Comparison of ENCODE assay signal across 22 mouse cellular contexts in the genomic region with DNA sequence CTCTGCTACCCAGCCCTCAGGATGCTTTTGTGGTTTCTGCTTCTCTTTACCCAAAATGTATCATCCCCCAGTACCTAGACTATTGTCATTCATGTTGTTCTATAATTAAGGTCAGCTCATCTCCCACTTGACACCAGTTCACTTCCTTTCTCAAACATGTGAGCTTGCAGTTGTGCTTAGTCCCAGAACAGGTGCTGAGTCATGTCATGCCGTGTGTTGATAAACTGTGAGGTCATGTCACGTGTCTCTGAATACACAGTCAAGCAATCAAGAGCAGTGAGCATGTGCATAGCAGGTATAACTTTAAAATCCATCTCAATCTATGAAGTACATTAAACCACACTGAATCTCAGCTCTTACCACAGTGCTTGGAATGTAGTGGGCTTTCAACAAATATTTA.
DNase-seq lines count a peak whose midpoint lies in the region; ATAC-seq and TF ChIP-seq lines count a peak whose summit lies in the region.
"Had no signal": no experiment of that assay in that cellular context is flagged by ENCODE, and none has a peak within 500 bp of the region (broad histone marks: within the 10 kb centered on the region; RNA-seq: fewer than 3 reads in every experiment).

No protein-coding gene starts in this region.

- peak; percentile 28 for DNase-seq in thymus, postnatal 14 days
- DNase-seq in thymus, postnatal 0 days (ENCODE audit: low spot score) = no peak
- peak; percentile 19 to 21 for DNase-seq in natural killer cell, adult 2 months (ENCODE audit: low spot score in 2 of 2)
- no peak for DNase-seq in right cerebral cortex, postnatal 14 days
- DNase-seq in lung, adult 2 months = no peak
- no peak for DNase-seq in layer of hippocampus, postnatal 25 days (ENCODE audit: extremely low spot score in 1 of 2, low spot score in 1 of 2)
- DNase-seq: cerebellum, adult 11-12 months; cerebellum, postnatal 14 days; kidney, adult 9 months; kidney, postnatal 25 days; lung, postnatal 36 days had no signal

- no peak for TF ChIP-seq CTCF in lung, adult 2 months (IDR thresholded peaks at IDR 0.05; ENCODE audit: insufficient read depth, low read length)

- no peak overlapping the region for H3K4me3 ChIP-seq in lung, adult 2 months (replicated peaks; ENCODE audit: extremely low read depth, low read depth, low read length)
- H3K4me3 ChIP-seq: embryonic facial prominence, embryonic 15.5 days; hindbrain, embryonic 10.5 days; layer of hippocampus, adult 2 months; limb, embryonic 13.5 days; lung, embryonic 15.5 days; midbrain, embryonic 10.5 days had no signal

- no peaks in the 10 kb centered on the region for H3K4me1 ChIP-seq in lung, adult 2 months (ENCODE audit: control insufficient read depth, insufficient read depth, low read length)
- H3K4me1 ChIP-seq: embryonic facial prominence, embryonic 15.5 days; hindbrain, embryonic 10.5 days; limb, embryonic 13.5 days; lung, embryonic 15.5 days; midbrain, embryonic 10.5 days had no signal

- no peak for TF ChIP-seq POLR2A in lung, adult 2 months (IDR thresholded peaks at IDR 0.05; ENCODE audit: borderline replicate concordance, extremely low read depth, low read depth, low read length)

- 67% methylated on average over 2 of the region's 2 CpGs for WGBS in lung, adult 2 months

- peak; percentile 55 for ATAC-seq in granulocyte monocyte progenitor cell, adult 5-6 weeks (replicated peaks; ENCODE audit: poor library complexity, severe bottlenecking)
- ATAC-seq: forebrain, embryonic 14.5 days; hindbrain, postnatal 0 days; intestine, embryonic 16.5 days; midbrain, embryonic 16.5 days had no signal

Comparison
In these comparisons a context has a peak if more than half of its experiments do, and no peak if none do; other contexts are left out.
1. DNase-seq: peak in thymus, postnatal 14 days (single experiment) and natural killer cell, adult 2 months (2 of 2); none in thymus, postnatal 0 days (single experiment), right cerebral cortex, postnatal 14 days (single experiment), lung, adult 2 months (single experiment) and layer of hippocampus, postnatal 25 days (0 of 2).